Mouse (Mus musculus) CD4-positive helper T cell, adult 2 months (primary cell): ENCODE data around the gene Borcs6.

Experiments used
- DNase-seq: peaks from one replicate; pipeline ENCODE4 v3.0.0-alpha.2; 2012; ENCODE audit warnings: low read depth, missing footprints, low spot score

Gene Borcs6

GRCm38 (mm10) chr11:69102403-69102725 is 42.8 kb downstream of the Borcs6 start:
- DNase-seq: peak; percentile 10

GRCm38 (mm10) chr11:69103121-69103520 is 43.6 kb downstream of the Borcs6 start:
- DNase-seq: no peak

- DNase-seq: no peak
These were observed 44.3 kb downstream of the Borcs6 start for GRCm38 (mm10) chr11:69103531-69104435.

GRCm38 (mm10) chr11:69104487-69104886 is 45.0 kb downstream of the Borcs6 start:
- DNase-seq: peak; percentile 8

GRCm38 (mm10) chr11:69105227-69105626 is 45.7 kb downstream of the Borcs6 start:
- DNase-seq: no peak

GRCm38 (mm10) chr11:69105796-69106195 is 46.3 kb downstream of the Borcs6 start:
- DNase-seq: no peak

- DNase-seq: no peak
These were observed 46.8 kb downstream of the Borcs6 start for GRCm38 (mm10) chr11:69106299-69106698.

GRCm38 (mm10) chr11:69106842-69107241 is 47.3 kb downstream of the Borcs6 start:
- peak; percentile 8 for DNase-seq

GRCm38 (mm10) chr11:69107676-69108075 is 48.2 kb downstream of the Borcs6 start:
- no peak for DNase-seq

GRCm38 (mm10) chr11:69108223-69108622 is 48.7 kb downstream of the Borcs6 start:
- DNase-seq: no peak

- DNase-seq: peak; percentile 7
These were observed 49.7 kb downstream of the Borcs6 start for GRCm38 (mm10) chr11:69109032-69109900.

- peak; percentile 81 for DNase-seq
These were observed 51.0 kb downstream of the Borcs6 start for GRCm38 (mm10) chr11:69110319-69111046.
